Mouse (Mus musculus) small intestine, adult 2 months (tissue): ENCODE measurements around the gene Epn2.

Experiments used
- CTCF ChIP-seq: fragments of 200-500 bp; IDR thresholded peaks from 2 replicates; pipeline ENCODE4 v1.5.1; 2012; ENCODE audit warnings: low read depth, mild to moderate bottlenecking, control low read depth, inconsistent platforms, low read length, moderate library complexity, mixed read lengths; ENCODE audit not compliant: insufficient replicate concordance, insufficient read length; ENCODE audit errors: extremely low read depth
- POLR2A ChIP-seq: fragments of 200-500 bp; IDR thresholded peaks from 2 replicates; pipeline ENCODE4 v1.6.1; 2012; ENCODE audit warnings: low read depth, mild to moderate bottlenecking, control low read depth, inconsistent platforms, low read length, moderate library complexity

DNA sequence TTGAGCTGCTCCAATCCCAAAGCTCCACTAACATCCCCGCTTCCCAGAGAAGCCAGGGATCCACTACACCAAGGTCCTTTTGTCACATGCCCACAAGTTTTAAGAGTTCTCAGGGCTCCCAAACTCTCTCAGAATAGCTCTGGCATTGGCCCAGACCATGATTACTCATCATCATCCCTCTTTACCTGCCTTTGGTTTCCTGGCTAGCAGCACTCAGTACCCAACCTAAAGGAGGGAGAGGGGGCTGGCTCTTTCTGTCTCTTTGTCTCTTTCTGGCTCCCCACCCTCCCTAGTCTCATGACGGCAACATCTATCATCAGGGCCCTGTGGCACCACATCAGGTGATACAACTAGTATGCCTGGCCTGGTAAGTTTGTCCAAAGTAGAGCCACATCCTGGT is 46.7 kb downstream of the Epn2 start:
- no peak for TF ChIP-seq CTCF
- no peak for TF ChIP-seq POLR2A
